Mouse (Mus musculus): Measurements from ENCODE around the gene Igdcc4.

The Igdcc4 gene

DNA sequence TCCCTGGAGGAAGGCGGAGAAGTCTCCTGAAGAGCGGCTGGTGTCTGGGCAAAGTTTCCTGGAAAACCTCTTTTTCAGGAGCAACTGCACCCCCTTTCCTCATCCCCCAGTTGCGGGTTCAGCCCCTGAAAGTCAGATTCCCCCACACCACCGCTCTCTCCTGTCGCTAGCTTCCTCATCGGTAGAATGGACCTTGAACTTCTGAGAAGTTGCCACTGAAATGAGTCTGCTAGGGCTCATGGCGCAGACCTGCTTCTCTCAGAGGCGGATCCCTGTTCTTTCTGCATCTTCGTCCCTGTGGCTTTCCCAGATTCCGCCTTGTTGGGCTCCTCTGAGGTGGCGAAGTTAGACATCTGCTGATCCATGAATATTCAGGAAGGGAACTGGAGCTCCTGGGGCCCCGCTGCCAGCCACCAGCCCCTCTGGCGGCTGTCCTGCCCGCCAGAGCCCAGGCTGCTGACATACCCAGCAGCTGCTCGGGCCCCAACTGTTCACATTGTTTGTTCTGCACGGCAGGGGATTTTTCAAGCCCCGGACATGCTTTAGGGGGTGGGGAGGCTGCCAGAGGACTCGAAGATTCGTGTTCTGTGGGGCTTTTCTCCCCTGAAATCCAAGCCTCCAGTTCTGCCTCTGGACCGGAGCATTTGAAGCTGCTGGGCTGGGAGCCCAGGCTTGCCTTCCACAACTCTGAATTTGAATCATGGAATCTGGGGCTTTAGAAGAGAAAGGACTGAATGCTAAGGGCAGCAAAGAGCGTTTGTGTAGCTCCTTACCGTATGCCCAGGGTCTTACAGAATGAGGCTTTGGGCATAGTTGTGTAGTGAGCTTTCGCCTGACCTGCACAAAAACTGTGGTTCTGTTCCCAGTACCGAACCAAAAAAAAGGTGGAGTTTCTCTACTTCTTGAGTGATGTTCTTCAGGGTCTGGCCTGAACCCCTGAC is 8.1 kb downstream of the Igdcc4 start:
- no peak for ATAC-seq (ENCODE audit: insufficient number of reproducible peaks, low FRiP score, low TSS enrichment)

DNA sequence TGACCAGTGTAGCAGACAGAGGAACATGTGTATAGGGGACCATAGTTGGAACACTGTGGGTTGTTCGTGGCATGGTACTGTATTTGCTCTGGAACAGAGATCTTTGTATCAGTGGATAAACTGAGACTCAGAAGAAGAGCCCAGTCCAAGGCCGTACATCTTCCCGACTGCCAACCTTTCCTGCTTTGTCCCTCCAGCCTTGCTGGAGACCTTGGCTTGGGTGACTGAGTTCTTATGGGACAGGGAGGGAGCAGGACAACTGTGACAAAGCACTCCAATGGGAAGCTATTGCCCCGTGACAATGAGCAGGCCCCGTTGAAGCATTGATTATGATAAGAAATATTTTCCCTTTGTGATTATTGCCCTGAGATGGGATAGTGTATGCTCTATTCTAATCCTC is 10.4 kb downstream of the Igdcc4 start:
- ATAC-seq (ENCODE audit: insufficient number of reproducible peaks, low FRiP score, low TSS enrichment) = no peak

- no peak for ATAC-seq (ENCODE audit: insufficient number of reproducible peaks, low FRiP score, low TSS enrichment)
These were observed 12.4 kb downstream of the Igdcc4 start for GRCm38 (mm10) chr9:65113694-65114093.

DNA sequence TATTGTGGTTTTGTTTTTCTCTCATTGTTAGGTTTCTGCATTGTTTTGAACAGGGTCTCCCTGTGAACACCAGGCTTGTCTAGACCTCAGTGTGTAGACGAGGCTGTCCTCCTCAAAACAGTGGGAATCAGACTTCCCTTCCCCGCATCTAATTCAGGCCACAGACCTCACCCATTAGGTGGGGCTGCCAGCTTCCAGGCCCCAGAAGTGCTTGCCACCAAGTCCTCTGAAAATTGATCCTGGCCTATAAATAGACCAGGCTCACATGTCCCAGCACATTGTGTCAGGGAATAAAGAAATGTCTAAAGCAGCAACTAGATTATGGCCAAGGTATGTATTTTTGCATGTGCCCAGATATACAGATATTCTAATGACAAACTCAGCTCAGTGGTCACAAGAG is 14.6 kb downstream of the Igdcc4 start:
- no peak for ATAC-seq (ENCODE audit: insufficient number of reproducible peaks, low FRiP score, low TSS enrichment)

DNA sequence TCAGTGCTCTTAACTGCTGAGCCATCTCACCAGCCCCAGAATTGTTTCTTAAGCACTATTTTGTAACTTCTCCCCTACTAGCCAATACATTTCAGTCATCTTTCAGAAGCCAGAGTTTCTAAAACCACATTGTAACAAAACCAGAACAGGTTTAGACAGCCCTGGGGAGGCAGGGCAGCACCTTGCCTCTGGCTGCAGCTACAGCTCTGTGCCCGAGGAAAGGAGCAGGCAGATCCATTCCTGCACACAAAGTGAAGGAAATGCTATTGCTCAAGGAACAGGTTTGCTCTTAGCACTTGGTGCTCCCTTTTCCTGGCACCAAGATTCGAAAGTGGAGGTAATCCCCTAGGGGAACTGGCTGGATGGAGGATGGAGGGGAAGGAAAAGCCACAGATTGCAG is 16.2 kb downstream of the Igdcc4 start:
- ATAC-seq (ENCODE audit: insufficient number of reproducible peaks, low FRiP score, low TSS enrichment) = no peak

DNA sequence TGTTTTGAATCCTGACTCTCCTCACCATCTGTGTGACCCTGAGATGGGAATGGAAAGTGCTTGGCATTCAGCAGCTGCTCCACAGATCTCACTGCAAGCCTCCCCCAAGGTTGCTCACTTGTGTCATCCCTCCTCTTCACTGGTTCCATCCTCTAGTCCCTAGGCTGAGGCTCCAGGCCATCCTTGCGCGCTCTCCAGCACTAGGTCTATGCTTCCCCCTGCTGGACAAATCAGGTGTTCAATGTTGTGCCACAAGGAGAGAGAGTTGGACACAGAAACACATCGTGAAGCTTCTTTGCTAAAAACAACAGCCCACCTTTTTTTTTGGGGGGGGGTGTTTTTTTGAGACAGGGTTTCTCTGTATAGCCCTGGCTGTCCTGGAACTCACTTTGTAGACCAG is 19.6 kb downstream of the Igdcc4 start:
- ATAC-seq (ENCODE audit: insufficient number of reproducible peaks, low FRiP score, low TSS enrichment) = no peak

DNA sequence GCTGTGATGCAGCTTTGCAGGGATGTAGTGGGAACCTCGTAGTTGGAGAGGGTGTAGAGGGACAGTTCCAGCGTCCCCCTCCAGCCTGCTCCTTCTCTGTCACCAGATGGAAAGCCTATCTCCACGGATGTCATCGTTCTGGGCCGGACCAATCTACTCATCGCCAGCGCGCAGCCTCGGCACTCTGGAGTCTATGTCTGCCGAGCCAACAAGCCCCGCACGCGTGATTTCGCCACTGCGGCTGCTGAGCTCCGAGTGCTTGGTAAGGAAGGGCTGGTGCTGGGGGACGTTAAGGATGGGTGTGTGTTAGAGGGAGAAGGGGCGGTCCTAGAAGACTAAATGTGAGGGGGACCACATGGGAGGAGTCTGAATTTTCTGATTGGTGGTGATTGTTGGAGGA is 21.3 kb downstream of the Igdcc4 start:
- no peak for ATAC-seq (ENCODE audit: insufficient number of reproducible peaks, low FRiP score, low TSS enrichment)

- ATAC-seq (ENCODE audit: insufficient number of reproducible peaks, low FRiP score, low TSS enrichment) = peak; percentile 64; the same call in 1 of the 2 replicates
These were observed 22.4 kb downstream of the Igdcc4 start for GRCm38 (mm10) chr9:65123552-65124168.

- no peak for ATAC-seq (ENCODE audit: insufficient number of reproducible peaks, low FRiP score, low TSS enrichment)
These were observed 27.0 kb downstream of the Igdcc4 start for GRCm38 (mm10) chr9:65128123-65128815.

GRCm38 (mm10) chr9:65131717-65132116 is 30.4 kb downstream of the Igdcc4 start:
- ATAC-seq (ENCODE audit: insufficient number of reproducible peaks, low FRiP score, low TSS enrichment) = no peak

- ATAC-seq (ENCODE audit: insufficient number of reproducible peaks, low FRiP score, low TSS enrichment) = no peak
These were observed 32.5 kb downstream of the Igdcc4 start for GRCm38 (mm10) chr9:65133739-65134138.

DNA sequence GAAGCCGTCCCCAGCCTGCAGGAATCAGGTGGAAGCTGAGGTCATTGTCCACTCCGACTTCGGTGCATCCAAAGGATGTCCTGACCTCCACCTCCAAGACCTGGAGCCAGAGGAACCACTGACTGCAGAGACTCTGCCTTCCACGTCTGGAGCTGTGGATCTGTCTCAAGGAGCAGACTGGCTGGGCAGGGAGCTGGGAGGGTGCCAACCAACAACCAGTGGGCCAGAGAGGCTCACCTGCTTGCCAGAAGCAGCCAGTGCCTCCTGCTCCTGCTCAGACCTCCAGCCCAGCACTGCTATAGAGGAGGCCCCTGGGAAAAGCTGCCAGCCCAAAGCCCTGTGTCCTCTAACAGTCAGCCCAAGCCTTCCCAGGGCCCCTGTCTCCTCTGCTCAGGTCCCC is 33.8 kb downstream of the Igdcc4 start:
- ATAC-seq (ENCODE audit: insufficient number of reproducible peaks, low FRiP score, low TSS enrichment) = no peak

- ATAC-seq (ENCODE audit: insufficient number of reproducible peaks, low FRiP score, low TSS enrichment) = no peak
These were observed 39.2 kb downstream of the Igdcc4 start for GRCm38 (mm10) chr9:65140491-65140890.

DNA sequence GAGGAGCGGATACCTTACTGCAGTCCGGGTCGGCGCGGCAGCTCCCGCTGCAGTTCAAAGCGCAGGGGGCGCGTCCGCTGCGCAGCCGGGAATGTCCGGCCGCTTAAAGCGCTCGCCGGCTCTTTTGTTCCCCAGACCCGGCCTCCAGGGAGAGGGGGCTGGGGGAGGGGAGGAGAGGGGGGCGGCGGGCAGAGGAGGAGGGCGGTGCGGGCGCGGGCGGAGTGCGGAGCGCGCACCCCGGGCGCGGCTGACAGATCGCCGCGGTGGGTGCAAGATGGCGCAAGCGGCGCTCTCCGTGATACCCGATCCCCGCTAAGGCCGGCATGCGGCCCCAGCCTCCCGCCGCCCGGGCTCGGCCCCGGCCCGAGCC is 39.6 kb downstream of the Igdcc4 start, which contains the start of gene Igdcc3:
Gene Igdcc3, plus strand, starts transcription at position 254 of the 370 bp plus-strand sequence.
- ATAC-seq (ENCODE audit: insufficient number of reproducible peaks, low FRiP score, low TSS enrichment) = no peak

GRCm38 (mm10) chr9:65141306-65141975 is 40.2 kb downstream of the Igdcc4 start:
- ATAC-seq (ENCODE audit: insufficient number of reproducible peaks, low FRiP score, low TSS enrichment) = no peak

GRCm38 (mm10) chr9:65141976-65142318 is 40.7 kb downstream of the Igdcc4 start:
- no peak for ATAC-seq (ENCODE audit: insufficient number of reproducible peaks, low FRiP score, low TSS enrichment)

GRCm38 (mm10) chr9:65142399-65142798 is 41.1 kb downstream of the Igdcc4 start:
- no peak for ATAC-seq (ENCODE audit: insufficient number of reproducible peaks, low FRiP score, low TSS enrichment)

DNA sequence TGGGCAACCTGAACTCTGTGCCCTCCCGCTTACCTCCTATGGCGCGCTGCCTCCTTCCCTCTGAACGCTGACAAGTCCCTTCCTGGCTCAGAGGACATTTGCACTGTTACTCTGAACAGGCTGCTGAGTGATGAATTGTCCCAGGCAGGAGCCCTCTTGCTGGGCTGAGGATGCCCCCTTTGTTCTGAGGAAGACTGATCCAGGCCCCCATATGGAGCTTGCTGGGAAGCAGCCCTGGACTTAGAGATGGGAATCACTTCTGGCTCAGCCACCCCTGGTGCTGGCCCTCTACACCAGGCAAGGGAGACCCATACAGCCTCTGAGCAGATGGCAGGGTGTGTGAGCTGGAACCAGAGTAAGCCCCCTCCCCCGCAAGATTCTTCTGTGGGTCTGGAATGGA is 44.7 kb downstream of the Igdcc4 start:
- no peak for ATAC-seq (ENCODE audit: insufficient number of reproducible peaks, low FRiP score, low TSS enrichment)

DNA sequence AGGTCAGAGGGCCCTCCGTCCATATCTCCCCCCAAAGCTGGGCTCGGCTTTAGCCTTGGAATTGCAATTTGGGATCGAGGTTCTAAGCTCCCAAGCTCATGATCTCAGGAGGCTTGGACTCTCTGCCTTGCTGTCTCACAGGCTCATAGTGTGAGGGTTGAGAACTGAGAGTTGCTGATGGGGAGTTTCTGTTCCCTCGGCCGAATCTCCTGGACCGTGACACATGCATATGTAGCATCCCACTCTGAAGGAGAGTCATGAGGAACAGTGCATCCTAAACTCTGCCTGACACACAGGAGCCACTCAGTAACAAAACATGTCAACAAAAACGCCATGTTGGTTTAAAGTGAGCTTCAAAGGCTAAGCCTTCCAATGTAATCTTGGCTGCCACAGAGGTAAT is 47.2 kb downstream of the Igdcc4 start:
- no peak for ATAC-seq (ENCODE audit: insufficient number of reproducible peaks, low FRiP score, low TSS enrichment)

DNA sequence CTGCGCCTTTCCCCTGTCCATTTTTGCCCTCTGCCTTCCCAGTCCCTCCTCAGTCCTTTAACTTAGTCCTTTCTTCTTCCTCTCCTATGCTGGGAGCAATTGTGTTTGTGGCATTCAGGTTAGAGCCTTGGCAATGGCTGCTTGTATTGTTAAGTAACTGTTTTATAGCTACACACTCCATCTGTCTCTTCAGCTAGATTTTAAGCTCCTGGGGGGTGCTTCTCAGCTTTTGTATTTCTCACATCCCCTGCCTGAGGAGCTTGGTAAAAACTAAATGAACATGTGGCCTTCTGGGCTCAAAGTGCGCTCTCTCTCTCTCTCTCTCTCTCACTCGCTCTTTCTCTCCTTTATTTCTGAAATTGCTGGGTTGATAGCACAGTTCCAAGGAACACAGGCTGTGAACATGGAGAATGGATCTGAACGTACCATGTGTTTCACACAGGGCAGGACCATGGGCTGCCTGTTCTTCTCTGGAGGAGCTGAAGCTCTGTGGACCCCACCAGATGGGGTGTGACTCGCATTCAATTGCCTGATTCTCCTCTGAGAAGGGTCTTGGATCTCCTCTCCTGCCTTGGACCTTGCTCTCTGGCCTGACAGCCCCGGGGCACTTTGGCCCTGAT is 51.5 kb downstream of the Igdcc4 start:
- ATAC-seq (ENCODE audit: insufficient number of reproducible peaks, low FRiP score, low TSS enrichment) = no peak

Data from cerebellum, adult (tissue).